Mouse (Mus musculus) hindbrain, embryonic 11.5 days (tissue): ENCODE data around the gene Tnfrsf22. TPM values are rescaled to one million over a fixed set of nuclear protein-coding genes. Genes with fewer than 3 reads are reported as not detected.

Experiments used
- ATAC-seq: fragments of 200-750 bp; cut with Nextera tagmentation; 2 replicates; pipeline ENCODE4 v1.8.0; 2017; ENCODE audit warnings: mild to moderate bottlenecking, moderate TSS enrichment, moderate library complexity; ENCODE audit not compliant: low FRiP score
- DNase-seq: peaks from one replicate; pipeline ENCODE4 v3.0.0-alpha.2; 2015; ENCODE audit warnings: low spot score
- H3K27ac ChIP-seq: fragments of 300-500 bp; sonication (generic); 2 replicates; pipeline ENCODE4 v1.5.1; 2014; ENCODE audit warnings: mild to moderate bottlenecking, low read depth, low read length
- H3K27me3 ChIP-seq: fragments of 300-500 bp; sonication (generic); 2 replicates; pipeline ENCODE4 v1.6.1; 2014; ENCODE audit warnings: mild to moderate bottlenecking, low read length, moderate library complexity, mixed read lengths; ENCODE audit not compliant: control insufficient read depth, insufficient read depth
- H3K36me3 ChIP-seq: fragments of 300-500 bp; sonication (generic); 2 replicates; pipeline ENCODE4 v1.6.1; 2014; ENCODE audit warnings: mild to moderate bottlenecking, low read length, moderate library complexity, mixed read lengths; ENCODE audit not compliant: control insufficient read depth, insufficient read depth
- H3K4me1 ChIP-seq: fragments of 300-500 bp; sonication (generic); replicated peaks from 2 replicates; pipeline ENCODE4 v1.6.1; 2014; ENCODE audit warnings: low read length, mixed read lengths; ENCODE audit not compliant: control insufficient read depth, insufficient read depth
- H3K4me2 ChIP-seq: fragments of 300-500 bp; sonication (generic); replicated peaks from 2 replicates; pipeline ENCODE4 v1.6.1; 2014; ENCODE audit warnings: mild to moderate bottlenecking, low read depth, low read length
- H3K4me3 ChIP-seq: fragments of 300-500 bp; sonication (generic); 2 replicates; pipeline ENCODE4 v1.5.1; 2014; ENCODE audit warnings: low read depth, low read length
- H3K9ac ChIP-seq: fragments of 300-500 bp; sonication (generic); 2 replicates; pipeline ENCODE4 v1.6.1; 2014; ENCODE audit warnings: low read depth, low read length
- H3K9me3 ChIP-seq: fragments of 300-500 bp; sonication (generic); 2 replicates; pipeline ENCODE4 v1.6.1; 2016; ENCODE audit warnings: low read length; ENCODE audit not compliant: control insufficient read depth
- WGBS: fragments of 180-500 bp; shearing (Covaris S2); extraction: QIAGEN DNeasy Blood & Tissue Kit; methylation state at CpG from one replicate; pipeline ENCODE4 v1.1.7; 2014; 5-methylcytosine and 5-hydroxymethylcytosine counted together
- polyA plus RNA-seq: library from polyadenylated mRNA; unstranded; fragments of >200 nt; fragmentation: Nextera tagmentation; extraction: Ambion mirVana; gene quantifications from 2 replicates; pipeline ENCODE4 v1.2.1, GENCODE M21; 2014

Tnfrsf22 gene
- polyA plus RNA-seq, 1 experiment from 2014 or later, result 9.2 TPM

- Histone ChIP-seq H3K9me3 (no peaks in the 10 kb centered on the region), H3K27ac (no peak overlapping the region), H3K9ac (no peak overlapping the region; the same call in 1 of the 2 replicates), H3K4me3 (peak overlapping the region; percentile 79), H3K36me3 (0 out of 2 replicates have a peak, but pooled peaks cover 2% of the 10 kb centered on the region), H3K4me1 (0 out of 2 replicates have a peak, but pooled peaks cover 3% of the 10 kb centered on the region), H3K27me3 (no peaks in the 10 kb centered on the region), H3K4me2 (peak overlapping the region; percentile 34)
- 8% methylated on average over 15 of the region's 15 CpGs for WGBS
- no peak; the same call in 1 of the 2 replicates for ATAC-seq
- DNase-seq, result no peak
Measured at GRCm38 (mm10) chr7:143600231-143600740, 49.2 kb downstream of the Tnfrsf22 start.

GRCm38 (mm10) chr7:143599428-143600230, 49.8 kb downstream of the Tnfrsf22 start, which contains the start of gene Cars:
Gene Cars (minus strand): TSS chr7:143600090.
- Histone ChIP-seq H3K4me3 (peak within 1 kb of the TSS; percentile 79), H3K9ac (peak within 1 kb of the TSS; percentile 60), H3K27me3 (no peaks in the 10 kb centered on the region), H3K4me2 (peak within 1 kb of the TSS; percentile 89), H3K27ac (no peak within 1 kb of the TSS), H3K9me3 (no peaks in the 10 kb centered on the region), H3K36me3 (0 out of 2 replicates have a peak, but pooled peaks cover 2% of the 10 kb centered on the region), H3K4me1 (0 out of 2 replicates have a peak, but pooled peaks cover 3% of the 10 kb centered on the region)
- peak; percentile 95 for DNase-seq
- WGBS, result 2% methylated on average over 35 of the region's 35 CpGs
- ATAC-seq, result peak; percentile 98

GRCm38 (mm10) chr7:143594865-143595264, 54.6 kb downstream of the Tnfrsf22 start:
- DNase-seq, result no peak
- Histone ChIP-seq H3K4me2 (no peak overlapping the region), H3K9ac (no peak overlapping the region), H3K9me3 (no peaks in the 10 kb centered on the region), H3K27me3 (no peaks in the 10 kb centered on the region), H3K36me3 (0 out of 2 replicates have a peak, but pooled peaks cover 5% of the 10 kb centered on the region), H3K4me3 (no peak overlapping the region), H3K27ac (no peak overlapping the region), H3K4me1 (0 out of 2 replicates have a peak, but pooled peaks cover 3% of the 10 kb centered on the region)
- no peak for ATAC-seq
- 94% methylated on average over 5 of the region's 5 CpGs for WGBS

GRCm38 (mm10) chr7:143592255-143592654, 57.2 kb downstream of the Tnfrsf22 start:
- Histone ChIP-seq H3K4me3 (no peak overlapping the region), H3K36me3 (peaks cover 5% of the 10 kb centered on the region; the same call in 1 of the 2 replicates), H3K4me1 (no peaks in the 10 kb centered on the region), H3K27ac (no peak overlapping the region), H3K4me2 (no peak overlapping the region), H3K9ac (no peak overlapping the region), H3K9me3 (no peaks in the 10 kb centered on the region), H3K27me3 (no peaks in the 10 kb centered on the region)
- WGBS, result 78% methylated on average over 8 of the region's 10 CpGs
- DNase-seq, result no peak
- no peak for ATAC-seq

- WGBS, result 89% methylated on average over 4 of the region's 4 CpGs
- Histone ChIP-seq H3K4me3 (no peak overlapping the region), H3K36me3 (peaks cover 6% of the 10 kb centered on the region; the same call in 1 of the 2 replicates), H3K27ac (no peak overlapping the region), H3K4me2 (no peak overlapping the region), H3K4me1 (no peaks in the 10 kb centered on the region), H3K9ac (no peak overlapping the region), H3K9me3 (no peaks in the 10 kb centered on the region), H3K27me3 (no peaks in the 10 kb centered on the region)
- ATAC-seq (no peak), DNase-seq (no peak)
Measured at GRCm38 (mm10) chr7:143588006-143588405, 61.5 kb downstream of the Tnfrsf22 start.

- DNase-seq (no peak), ATAC-seq (no peak)
- Histone ChIP-seq H3K9me3 (no peaks in the 10 kb centered on the region), H3K27me3 (no peaks in the 10 kb centered on the region), H3K9ac (no peak overlapping the region), H3K27ac (no peak overlapping the region), H3K36me3 (peaks cover 6% of the 10 kb centered on the region; the same call in 1 of the 2 replicates), H3K4me3 (no peak overlapping the region), H3K4me1 (no peaks in the 10 kb centered on the region), H3K4me2 (no peak overlapping the region)
- 90% methylated on average over 5 of the region's 5 CpGs for WGBS
Measured at GRCm38 (mm10) chr7:143587586-143587985, 61.9 kb downstream of the Tnfrsf22 start.

Other genes starting within 250 kb of the Tnfrsf22 start
- gene Cdkn1c, start 188.6 kb downstream of the Tnfrsf22 start, polyA plus RNA-seq, result 942 and 1,091 TPM in 2 replicates
- 0.14 and 0.71 TPM in 2 replicates for gene Slc22a18, start 175.9 kb downstream of the Tnfrsf22 start, polyA plus RNA-seq
- gene Phlda2, start 146.5 kb downstream of the Tnfrsf22 start, polyA plus RNA-seq, result 1.3 and 2.1 TPM in 2 replicates
- gene Nap1l4, start 100.6 kb downstream of the Tnfrsf22 start, polyA plus RNA-seq, result 175 and 187 TPM in 2 replicates
- gene Cars, start 49.6 kb downstream of the Tnfrsf22 start, polyA plus RNA-seq, result 69.7 and 73.1 TPM in 2 replicates
- 0.25 and 0.35 TPM in 2 replicates for gene Tnfrsf26, start 20.9 kb downstream of the Tnfrsf22 start, polyA plus RNA-seq
- gene Tnfrsf23, start 36.2 kb upstream of the Tnfrsf22 start, polyA plus RNA-seq, result 0.40 and 0.49 TPM in 2 replicates
- 13.7 and 14.6 TPM in 2 replicates for gene Osbpl5, start 107.3 kb upstream of the Tnfrsf22 start, polyA plus RNA-seq
- not detected in 2 replicates for gene Mrgprg, start 117.3 kb upstream of the Tnfrsf22 start, polyA plus RNA-seq
- gene Mrgpre, start 134.8 kb upstream of the Tnfrsf22 start, polyA plus RNA-seq, result 3.0 and 3.2 TPM in 2 replicates
- 6.0 and 8.8 TPM in 2 replicates for gene Nadsyn1, start 173.2 kb upstream of the Tnfrsf22 start, polyA plus RNA-seq
- gene Dhcr7, start 173.5 kb upstream of the Tnfrsf22 start, polyA plus RNA-seq, result 85.7 and 88.4 TPM in 2 replicates
- not detected in 2 replicates for gene Gm498, start 217.2 kb upstream of the Tnfrsf22 start, polyA plus RNA-seq